Mouse (Mus musculus) left cerebral cortex, adult 6 months (tissue): ENCODE results near the gene Psd. TPM values are rescaled to one million over a fixed set of nuclear protein-coding genes. Genes with fewer than 3 reads are reported as not detected.

ENCODE experiments used
- long read RNA-seq, 2 experiments: library from polyadenylated mRNA; unstranded; transcript quantifications; one replicate each; pipeline ENCODE4 v2.0.0; 2019 to 2020
- polyA plus RNA-seq: library from polyadenylated mRNA; unstranded; fragments of <200 nt; fragmentation: Nextera tagmentation; gene quantifications from 2 replicates; pipeline ENCODE4 v1.2.3, GENCODE M21; 2021

Gene Psd
- 116 and 130 TPM in 2 replicates for polyA plus RNA-seq
- long read RNA-seq, experiment 1, transcript Psd-208 (8 exons, 2,034 nt) = major isoform, 103 of 356 reads
- long read RNA-seq, experiment 1, transcript Psd-211 (8 exons, 1,705 nt) = minor isoform, 26 of 356 reads
- long read RNA-seq, experiment 1, partial matches to known transcripts = 131 of 356 reads
- long read RNA-seq, experiment 1, other reads (novel, unspliced or antisense) = 89 of 356 reads
- long read RNA-seq, experiment 2, transcript Psd-211 (8 exons, 1,705 nt) = minor isoform, 6 of 227 reads
- long read RNA-seq, experiment 2, transcript Psd-208 (8 exons, 2,034 nt) = major isoform, 45 of 227 reads
- long read RNA-seq, experiment 2, partial matches to known transcripts = 163 of 227 reads
- long read RNA-seq, experiment 2, other reads (novel, unspliced or antisense) = 13 of 227 reads

GRCm38 (mm10) chr19:46326756-46327305 lies at the start of gene Psd:
Gene Psd, minus strand, starts transcription at chr19:46327156.

GRCm38 (mm10) chr19:46350168-46350932 lies 23.4 kb upstream of the Psd start, which contains the start of gene 2310034G01Rik:
Gene 2310034G01Rik, minus strand, starts transcription at chr19:46350302.

GRCm38 (mm10) chr19:46338331-46338936 lies 11.5 kb upstream of the Psd start, which contains the start of gene Cuedc2:
Gene Cuedc2, minus strand, starts transcription at chr19:46338702.

GRCm38 (mm10) chr19:46328081-46329030 lies 1.4 kb upstream of the Psd start, which contains the start of gene Fbxl15:
Gene Fbxl15, plus strand, starts transcription at chr19:46328184.

GRCm38 (mm10) chr19:46304216-46304841 lies 22.6 kb downstream of the Psd start, which contains the start of gene Nfkb2:
Gene Nfkb2, plus strand, starts transcription at chr19:46304320.

Other genes starting within 250 kb of the Psd start
- gene Elovl3, start 195.3 kb downstream of the Psd start, polyA plus RNA-seq = not detected in 2 replicates
- gene Pitx3, start 178.8 kb downstream of the Psd start, polyA plus RNA-seq = 0.08 and 0.34 TPM in 2 replicates
- 25.6 and 31.8 TPM in 2 replicates for gene Gbf1, start 174.6 kb downstream of the Psd start, polyA plus RNA-seq
- 1.7 and 1.9 TPM in 2 replicates for gene Nfkb2, start 22.8 kb downstream of the Psd start, polyA plus RNA-seq
- gene Fbxl15, start 1.0 kb upstream of the Psd start, polyA plus RNA-seq = 56.1 and 72.4 TPM in 2 replicates
- 363 and 389 TPM in 2 replicates for gene Cuedc2, start 11.5 kb upstream of the Psd start, polyA plus RNA-seq
- gene Mfsd13a, start 14.0 kb upstream of the Psd start, polyA plus RNA-seq = 20.1 and 30.8 TPM in 2 replicates
- gene 2310034G01Rik, start 23.1 kb upstream of the Psd start, polyA plus RNA-seq = 1.3 and 1.8 TPM in 2 replicates
- gene Actr1a, start 68.6 kb upstream of the Psd start, polyA plus RNA-seq = 72.4 and 105 TPM in 2 replicates
- gene Sufu, start 69.7 kb upstream of the Psd start, polyA plus RNA-seq = 6.0 and 8.2 TPM in 2 replicates
- gene Trim8, start 174.5 kb upstream of the Psd start, polyA plus RNA-seq = 10.4 and 50.6 TPM in 2 replicates
- gene Arl3, start 246.0 kb upstream of the Psd start, polyA plus RNA-seq = 217 and 306 TPM in 2 replicates
- 0.97 and 1.7 TPM in 2 replicates for gene Sfxn2, start 246.2 kb upstream of the Psd start, polyA plus RNA-seq